Mouse (Mus musculus) urinary bladder, postnatal 14 days (tissue): ENCODE measurements around the gene Rnf215.
A peak's percentile ranks its signal among the peaks of the same experiment; 100 is the strongest.
"Not testable (repeated sequence)": the region's sequence is repeated elsewhere in the genome, so short reads cannot be mapped to it uniquely, and the experiment has no call there.

Source experiments
- DNase-seq: peaks from one replicate; pipeline ENCODE4 v3.0.0; 2021; ENCODE audit warnings: low spot score

Rnf215 gene

GRCm38 (mm10) chr11:4134986-4135935 is at the start of gene Rnf215:
Gene Rnf215 (plus strand): TSS chr11:4135202.
- DNase-seq = peak; percentile 91

- DNase-seq = no peak
Observed at GRCm38 (mm10) chr11:4086246-4086645, 48.8 kb upstream of the Rnf215 start.

- DNase-seq = no peak
Observed at GRCm38 (mm10) chr11:4087267-4087666, 47.7 kb upstream of the Rnf215 start.

- no peak for DNase-seq
Observed at GRCm38 (mm10) chr11:4093459-4094377, 41.3 kb upstream of the Rnf215 start.

- DNase-seq = peak; percentile 69
Observed at GRCm38 (mm10) chr11:4094378-4095170, 40.4 kb upstream of the Rnf215 start.

GRCm38 (mm10) chr11:4095171-4096053 is 39.6 kb upstream of the Rnf215 start, which contains the start of gene Mtfp1:
Gene Mtfp1 (minus strand): TSS chr11:4095445.
- peak; percentile 41 for DNase-seq

GRCm38 (mm10) chr11:4096054-4096984 is 38.7 kb upstream of the Rnf215 start:
- DNase-seq = peak; percentile 99

- peak; percentile 11 for DNase-seq
Observed at GRCm38 (mm10) chr11:4097091-4097621, 37.8 kb upstream of the Rnf215 start.

- no peak for DNase-seq
Observed at GRCm38 (mm10) chr11:4098120-4098519, 36.9 kb upstream of the Rnf215 start.

- no peak for DNase-seq
Observed at GRCm38 (mm10) chr11:4098816-4099215, 36.2 kb upstream of the Rnf215 start.

- DNase-seq = no peak
Observed at GRCm38 (mm10) chr11:4099447-4099846, 35.6 kb upstream of the Rnf215 start.

- no peak for DNase-seq
Observed at GRCm38 (mm10) chr11:4101851-4102250, 33.2 kb upstream of the Rnf215 start.

- DNase-seq = no peak
Observed at GRCm38 (mm10) chr11:4103522-4103921, 31.5 kb upstream of the Rnf215 start.

- DNase-seq = no peak
Observed at GRCm38 (mm10) chr11:4104989-4105388, 30.0 kb upstream of the Rnf215 start.

GRCm38 (mm10) chr11:4105444-4105843 is 29.6 kb upstream of the Rnf215 start:
- no peak for DNase-seq

GRCm38 (mm10) chr11:4107901-4108300 is 27.1 kb upstream of the Rnf215 start:
- not testable (repeated sequence) for DNase-seq

- no peak for DNase-seq
Observed at GRCm38 (mm10) chr11:4108691-4109090, 26.3 kb upstream of the Rnf215 start.

GRCm38 (mm10) chr11:4112033-4112432 is 23.0 kb upstream of the Rnf215 start:
- DNase-seq = no peak

- no peak for DNase-seq
Observed at GRCm38 (mm10) chr11:4112861-4113260, 22.1 kb upstream of the Rnf215 start.
